Mouse (Mus musculus): ENCODE data around the gene Hsfy2. TPM values are rescaled to one million over a fixed set of nuclear protein-coding genes. Genes with fewer than 3 reads are reported as not detected.

Hsfy2 gene
- not detected in 2 replicates for polyA plus RNA-seq (2015; fragmentation: Nextera tagmentation; extraction: Ambion mirVana)

DNA sequence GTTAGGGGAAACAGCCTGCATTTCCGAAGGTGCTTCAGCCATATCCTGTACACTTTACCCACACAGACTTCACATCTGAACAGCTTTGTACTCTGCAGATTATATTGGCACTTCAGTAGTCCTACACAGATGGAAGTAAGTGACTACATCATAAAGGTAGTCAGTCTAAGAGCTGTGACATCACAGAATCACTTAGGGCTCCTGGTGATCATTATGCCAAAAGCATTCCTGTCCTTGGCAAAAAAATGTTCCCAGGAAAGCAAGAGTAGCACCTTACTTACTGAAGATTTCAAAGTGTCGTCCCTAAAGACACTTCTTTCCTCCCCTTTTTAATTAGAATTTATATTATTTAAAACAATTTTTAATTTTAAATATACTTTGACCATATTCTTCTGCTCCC lies at the start of gene Hsfy2:
Gene Hsfy2 (minus strand): TSS at position 101 of the 400 bp plus-strand sequence.
- Histone ChIP-seq H3K4me1 (no peaks in the 10 kb centered on the region), H3K36me3 (no peaks in the 10 kb centered on the region), H3K9me3 (no peaks in the 10 kb centered on the region), H3K4me3 (no peak within 1 kb of the TSS), H3K9ac (no peak within 1 kb of the TSS), H3K27me3 (no peaks in the 10 kb centered on the region), H3K4me2 (no peak within 1 kb of the TSS), H3K27ac (no peak within 1 kb of the TSS)
- ATAC-seq (ENCODE audit: insufficient number of reproducible peaks, insufficient read depth, low FRiP score, low TSS enrichment, low read depth) = no peak
- WGBS = 83% methylated on average over 2 of the region's 2 CpGs

- Histone ChIP-seq H3K27me3 (no peaks in the 10 kb centered on the region), H3K4me3 (no peak overlapping the region), H3K36me3 (no peaks in the 10 kb centered on the region), H3K9me3 (no peaks in the 10 kb centered on the region), H3K27ac (no peak overlapping the region), H3K4me2 (no peak overlapping the region), H3K4me1 (no peaks in the 10 kb centered on the region), H3K9ac (no peak overlapping the region)
- no peak for ATAC-seq (ENCODE audit: insufficient number of reproducible peaks, insufficient read depth, low FRiP score, low TSS enrichment, low read depth)
- 82% methylated on average over 1 of the region's 1 CpGs for WGBS
These were observed 47.9 kb upstream of the Hsfy2 start for GRCm38 (mm10) chr1:56685053-56685557.

- H3K9ac ChIP-seq = no peak overlapping the region
- no peaks in the 10 kb centered on the region for H3K9me3 ChIP-seq
- no peak for ATAC-seq (ENCODE audit: insufficient number of reproducible peaks, insufficient read depth, low FRiP score, low TSS enrichment, low read depth)
- H3K4me1 ChIP-seq = no peaks in the 10 kb centered on the region
- no peak overlapping the region for H3K4me2 ChIP-seq
- H3K27ac ChIP-seq = no peak overlapping the region
- H3K36me3 ChIP-seq = no peaks in the 10 kb centered on the region
- H3K4me3 ChIP-seq = no peak overlapping the region
- H3K27me3 ChIP-seq = no peaks in the 10 kb centered on the region
These were observed 47.3 kb upstream of the Hsfy2 start for GRCm38 (mm10) chr1:56684512-56684911.

GRCm38 (mm10) chr1:56681258-56681657 lies 44.0 kb upstream of the Hsfy2 start:
- WGBS = 81% methylated on average over 2 of the region's 2 CpGs
- no peaks in the 10 kb centered on the region for H3K36me3 ChIP-seq

GRCm38 (mm10) chr1:56675253-56675652 lies 38.0 kb upstream of the Hsfy2 start:
- Histone ChIP-seq H3K4me3 (no peak overlapping the region), H3K4me2 (no peak overlapping the region), H3K9me3 (no peaks in the 10 kb centered on the region), H3K27ac (no peak overlapping the region), H3K4me1 (no peaks in the 10 kb centered on the region), H3K36me3 (no peaks in the 10 kb centered on the region), H3K9ac (no peak overlapping the region), H3K27me3 (peaks cover 3% of the 10 kb centered on the region; the same call in 1 of the 2 replicates)
- 25% methylated on average over 2 of the region's 2 CpGs for WGBS
- ATAC-seq (ENCODE audit: insufficient number of reproducible peaks, insufficient read depth, low FRiP score, low TSS enrichment, low read depth) = no peak

More at GRCm38 (mm10) chr1:56681258-56681657, 44.0 kb upstream of the Hsfy2 start:
- H3K9ac ChIP-seq = no peak overlapping the region
- H3K4me2 ChIP-seq = no peak overlapping the region
- no peaks in the 10 kb centered on the region for H3K9me3 ChIP-seq
- H3K4me1 ChIP-seq = no peaks in the 10 kb centered on the region
- H3K4me3 ChIP-seq = no peak overlapping the region
- no peak for ATAC-seq (ENCODE audit: insufficient number of reproducible peaks, insufficient read depth, low FRiP score, low TSS enrichment, low read depth)
- H3K27me3 ChIP-seq = no peaks in the 10 kb centered on the region
- no peak overlapping the region for H3K27ac ChIP-seq

- H3K9ac ChIP-seq = no peak overlapping the region
- 88% methylated on average over 3 of the region's 3 CpGs for WGBS
- no peak overlapping the region for H3K4me2 ChIP-seq
- H3K4me1 ChIP-seq = no peaks in the 10 kb centered on the region
- no peaks in the 10 kb centered on the region for H3K9me3 ChIP-seq
- peaks cover 3% of the 10 kb centered on the region; the same call in 1 of the 2 replicates for H3K27me3 ChIP-seq
- H3K27ac ChIP-seq = no peak overlapping the region
- ATAC-seq (ENCODE audit: insufficient number of reproducible peaks, insufficient read depth, low FRiP score, low TSS enrichment, low read depth) = no peak
- no peaks in the 10 kb centered on the region for H3K36me3 ChIP-seq
- no peak overlapping the region for H3K4me3 ChIP-seq
These were observed 37.4 kb upstream of the Hsfy2 start for GRCm38 (mm10) chr1:56674601-56675000.

DNA sequence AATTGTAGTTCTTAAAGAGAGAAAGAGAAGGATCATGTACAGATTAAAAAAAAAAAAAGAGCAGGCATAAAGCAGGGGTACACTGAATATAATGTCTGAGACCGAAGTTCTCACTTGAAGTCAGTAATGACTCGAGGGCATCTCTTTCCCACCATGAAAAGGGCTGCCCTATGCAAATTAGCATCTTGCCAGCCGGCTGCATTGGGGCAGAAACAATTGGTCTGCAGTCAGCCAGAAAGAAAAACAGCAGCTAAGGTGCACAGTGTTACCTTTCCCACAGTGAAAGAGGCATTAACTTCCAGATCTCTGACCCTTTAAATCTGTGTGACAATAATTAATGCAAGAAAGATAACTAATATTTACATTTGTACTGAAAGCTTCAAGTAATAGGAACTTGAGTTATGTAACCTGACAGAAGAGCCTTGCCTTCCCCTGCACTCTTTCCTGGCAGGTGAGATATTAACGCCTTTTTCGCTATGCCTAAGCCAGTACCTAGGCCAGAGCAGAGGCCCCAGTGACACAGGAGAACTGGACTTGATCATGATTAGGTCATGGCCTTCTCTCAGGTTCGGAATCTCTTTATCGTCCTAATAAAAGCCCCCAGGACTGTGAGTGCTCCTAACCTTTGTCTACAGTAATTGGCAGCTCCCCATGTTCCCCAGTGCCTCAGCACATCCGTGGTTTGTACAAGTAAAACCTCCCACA lies 34.2 kb upstream of the Hsfy2 start:
- Histone ChIP-seq H3K4me1 (no peaks in the 10 kb centered on the region), H3K9ac (no peak overlapping the region), H3K27me3 (peaks cover 3% of the 10 kb centered on the region; the same call in 1 of the 2 replicates), H3K36me3 (no peaks in the 10 kb centered on the region), H3K9me3 (no peaks in the 10 kb centered on the region), H3K4me2 (no peak overlapping the region), H3K4me3 (no peak overlapping the region), H3K27ac (no peak overlapping the region)
- ATAC-seq (ENCODE audit: insufficient number of reproducible peaks, insufficient read depth, low FRiP score, low TSS enrichment, low read depth) = no peak
- 38% methylated on average over 8 of the region's 8 CpGs for WGBS

DNA sequence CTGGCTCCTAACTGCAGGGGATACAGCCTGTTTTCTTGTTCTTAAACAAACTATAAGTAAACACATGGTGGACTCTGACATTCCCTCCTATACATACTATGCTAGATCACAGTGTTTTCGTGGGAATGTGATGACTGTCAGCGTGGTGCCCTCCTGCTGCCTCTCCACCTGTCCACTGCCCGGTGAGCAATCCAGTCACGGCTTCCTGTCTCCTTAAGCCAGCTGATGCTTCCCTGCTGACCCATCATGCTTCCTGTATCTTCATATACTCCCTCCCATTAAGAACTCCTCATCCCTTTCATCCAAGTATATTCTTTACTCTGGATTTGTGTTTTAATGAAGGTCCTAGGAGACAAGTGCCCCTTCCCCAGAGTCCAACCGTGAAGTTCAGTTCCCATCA lies 33.3 kb upstream of the Hsfy2 start:
- Histone ChIP-seq H3K36me3 (no peaks in the 10 kb centered on the region), H3K9ac (no peak overlapping the region), H3K4me1 (no peaks in the 10 kb centered on the region), H3K9me3 (no peaks in the 10 kb centered on the region), H3K4me2 (no peak overlapping the region), H3K4me3 (no peak overlapping the region), H3K27me3 (peaks cover 3% of the 10 kb centered on the region; the same call in 1 of the 2 replicates), H3K27ac (no peak overlapping the region)
- ATAC-seq (ENCODE audit: insufficient number of reproducible peaks, insufficient read depth, low FRiP score, low TSS enrichment, low read depth) = no peak
- 83% methylated on average over 5 of the region's 5 CpGs for WGBS

DNA sequence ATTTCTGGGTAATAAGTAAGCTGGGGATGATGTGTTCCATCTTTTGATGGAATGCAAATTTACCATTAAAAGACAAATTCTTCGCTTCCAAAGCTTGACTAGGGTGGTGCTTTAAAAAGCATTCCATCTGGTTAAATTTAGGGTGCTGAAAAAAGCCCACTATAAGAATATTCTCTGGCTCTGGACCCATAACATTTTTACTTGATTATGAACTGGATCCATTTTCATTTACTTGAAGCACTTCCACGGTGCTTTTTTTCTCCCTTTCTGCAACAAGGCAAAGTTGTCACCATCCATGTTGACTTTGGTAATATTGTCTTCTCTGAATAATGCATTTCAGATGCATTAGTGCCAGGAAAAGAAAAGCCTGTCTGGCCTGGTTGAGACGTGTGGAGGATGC lies 27.4 kb upstream of the Hsfy2 start:
- H3K27me3 ChIP-seq = no peaks in the 10 kb centered on the region
- no peak overlapping the region for H3K9ac ChIP-seq
- H3K4me3 ChIP-seq = no peak overlapping the region
- peaks cover 11% of the 10 kb centered on the region; the same call in 1 of the 2 replicates for H3K4me1 ChIP-seq
- no peak overlapping the region for H3K4me2 ChIP-seq
- no peak for ATAC-seq (ENCODE audit: insufficient number of reproducible peaks, insufficient read depth, low FRiP score, low TSS enrichment, low read depth)
- H3K36me3 ChIP-seq = no peaks in the 10 kb centered on the region
- H3K9me3 ChIP-seq = no peaks in the 10 kb centered on the region
- H3K27ac ChIP-seq = peak overlapping the region; percentile 22; the same call in 1 of the 2 replicates
- 32% methylated on average over 3 of the region's 3 CpGs for WGBS

DNA sequence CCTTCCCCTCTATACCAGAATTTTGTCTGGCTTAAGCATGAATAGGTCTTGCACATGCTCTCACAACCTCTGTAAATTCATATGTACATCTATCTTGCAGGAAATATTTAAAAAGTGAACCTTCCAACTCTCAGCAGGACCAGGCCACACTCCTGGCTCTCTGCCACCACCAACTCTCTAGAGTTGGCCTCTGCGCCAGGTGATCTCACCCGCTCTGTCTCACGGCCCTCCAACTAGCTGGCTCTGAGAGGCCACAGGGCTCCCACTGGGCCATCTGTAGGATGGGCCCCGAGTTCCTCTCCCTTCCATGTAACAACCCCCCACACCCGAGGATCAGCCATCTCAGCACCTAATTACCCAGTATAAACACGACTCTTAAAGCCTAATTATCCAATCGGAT lies 10.4 kb downstream of the Hsfy2 start:
- Histone ChIP-seq H3K4me2 (no peak overlapping the region), H3K4me3 (no peak overlapping the region), H3K27me3 (no peaks in the 10 kb centered on the region), H3K9ac (no peak overlapping the region), H3K4me1 (no peaks in the 10 kb centered on the region), H3K9me3 (no peaks in the 10 kb centered on the region), H3K27ac (no peak overlapping the region), H3K36me3 (no peaks in the 10 kb centered on the region)
- WGBS = 83% methylated on average over 7 of the region's 7 CpGs
- ATAC-seq (ENCODE audit: insufficient number of reproducible peaks, insufficient read depth, low FRiP score, low TSS enrichment, low read depth) = no peak

GRCm38 (mm10) chr1:56624304-56624703 lies 12.9 kb downstream of the Hsfy2 start:
- no peaks in the 10 kb centered on the region for H3K4me1 ChIP-seq
- no peak overlapping the region for H3K9ac ChIP-seq
- no peak overlapping the region for H3K4me2 ChIP-seq
- 85% methylated on average over 3 of the region's 3 CpGs for WGBS
- no peaks in the 10 kb centered on the region for H3K9me3 ChIP-seq
- ATAC-seq (ENCODE audit: insufficient number of reproducible peaks, insufficient read depth, low FRiP score, low TSS enrichment, low read depth) = no peak
- H3K27me3 ChIP-seq = no peaks in the 10 kb centered on the region
- no peaks in the 10 kb centered on the region for H3K36me3 ChIP-seq
- H3K4me3 ChIP-seq = no peak overlapping the region
- no peak overlapping the region for H3K27ac ChIP-seq

GRCm38 (mm10) chr1:56612384-56612783 lies 24.9 kb downstream of the Hsfy2 start:
- Histone ChIP-seq H3K27ac (no peak overlapping the region), H3K36me3 (no peaks in the 10 kb centered on the region), H3K4me2 (no peak overlapping the region), H3K27me3 (no peaks in the 10 kb centered on the region), H3K9ac (no peak overlapping the region), H3K4me1 (no peaks in the 10 kb centered on the region), H3K9me3 (no peaks in the 10 kb centered on the region), H3K4me3 (no peak overlapping the region)
- ATAC-seq (ENCODE audit: insufficient number of reproducible peaks, insufficient read depth, low FRiP score, low TSS enrichment, low read depth) = no peak
- WGBS = 91% methylated on average over 1 of the region's 1 CpGs
